Mouse (Mus musculus): ENCODE data around the gene Tenm2. TPM values are rescaled to one million over a fixed set of nuclear protein-coding genes. Genes with fewer than 3 reads are reported as not detected.

The Tenm2 gene
- polyA plus RNA-seq, 1 experiment, result not detected

DNA sequence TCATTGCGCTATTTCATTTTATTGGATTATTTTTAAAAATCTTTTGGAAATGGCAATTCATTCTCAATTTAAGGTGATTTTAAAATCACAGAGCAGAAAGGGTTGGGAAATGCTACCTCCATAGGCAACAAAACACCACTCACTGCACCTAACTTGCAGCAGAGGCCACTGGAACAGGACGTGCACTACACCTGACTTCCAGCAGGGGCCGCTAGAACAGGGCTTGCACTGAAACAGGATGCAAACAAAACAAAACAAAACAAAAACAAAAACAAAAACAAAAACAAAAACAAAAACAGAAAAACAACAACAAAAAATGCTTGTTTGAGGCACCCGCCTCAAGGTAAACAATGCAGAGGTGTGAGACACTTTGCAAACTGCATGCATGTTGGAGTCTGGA is 324.4 kb downstream of the Tenm2 start:
- no peak for TF ChIP-seq POLR2A (IDR thresholded peaks at IDR 0.05; ENCODE audit: borderline replicate concordance, control insufficient read depth, low read depth, low read length)
- TF ChIP-seq CTCF (IDR thresholded peaks at IDR 0.05; ENCODE audit: control insufficient read depth, insufficient read depth, low read length), result peak; percentile 25; the same call in 1 of the 2 replicates
- Histone ChIP-seq H3K27ac (ENCODE audit: control insufficient read depth, insufficient read depth, low read depth, low read length, poor library complexity) (no peak overlapping the region), H3K4me3 (replicated peaks; ENCODE audit: control insufficient read depth, low read depth, low read length) (no peak overlapping the region), H3K4me1 (ENCODE audit: control insufficient read depth, insufficient read depth, low read length) (no peaks in the 10 kb centered on the region)
- 70% methylated on average over 4 of the region's 4 CpGs for WGBS

DNA sequence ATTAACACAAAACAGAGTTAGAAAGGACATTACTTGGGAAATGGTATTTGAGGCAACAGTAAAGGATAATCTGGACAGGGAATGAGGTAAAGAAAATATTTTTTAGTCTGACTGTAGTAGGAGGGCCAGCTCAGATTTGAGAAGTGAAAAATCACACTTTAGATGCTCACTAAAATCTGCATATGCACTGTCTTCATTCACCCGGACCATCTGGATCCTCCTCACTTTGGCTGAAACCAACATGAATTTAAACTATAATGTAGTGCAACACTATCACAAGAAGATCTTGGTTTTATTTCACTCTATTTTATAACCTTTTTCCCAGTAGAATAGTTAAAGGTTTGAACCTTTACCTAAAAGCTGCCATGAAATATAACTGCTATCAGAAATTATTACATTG is 326.7 kb downstream of the Tenm2 start:
- TF ChIP-seq POLR2A (IDR thresholded peaks at IDR 0.05; ENCODE audit: borderline replicate concordance, control insufficient read depth, low read depth, low read length) (no peak), CTCF (IDR thresholded peaks at IDR 0.05; ENCODE audit: control insufficient read depth, insufficient read depth, low read length) (no peak)
- 84% methylated on average over 1 of the region's 1 CpGs for whole genome bisulfite sequencing
- H3K27ac ChIP-seq (ENCODE audit: control insufficient read depth, insufficient read depth, low read depth, low read length, poor library complexity), result no peak overlapping the region
- H3K4me3 ChIP-seq (replicated peaks; ENCODE audit: control insufficient read depth, low read depth, low read length), result no peak overlapping the region
- no peaks in the 10 kb centered on the region for H3K4me1 ChIP-seq (ENCODE audit: control insufficient read depth, insufficient read depth, low read length)

DNA sequence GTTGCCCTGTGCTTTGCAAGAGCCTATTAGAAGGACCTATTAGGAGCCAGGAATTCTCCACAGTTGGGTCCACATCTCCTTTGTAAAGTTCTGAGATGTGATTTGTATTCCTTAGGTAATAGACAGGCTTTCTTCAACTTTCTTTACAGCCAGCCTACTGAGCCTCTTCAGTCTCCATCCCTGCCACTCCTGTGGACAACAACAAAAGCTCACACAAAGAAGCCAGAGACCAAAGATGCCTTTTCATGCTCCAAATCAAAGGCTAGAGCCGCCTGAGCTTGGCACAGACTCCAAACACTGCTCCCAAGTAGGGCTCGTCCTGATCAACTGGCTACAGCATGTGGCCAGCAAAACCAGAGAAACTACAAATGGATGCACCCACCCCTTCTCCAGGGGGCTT is 333.5 kb downstream of the Tenm2 start:
- no peak overlapping the region for H3K27ac ChIP-seq (ENCODE audit: control insufficient read depth, insufficient read depth, low read depth, low read length, poor library complexity)
- H3K4me1 ChIP-seq (ENCODE audit: control insufficient read depth, insufficient read depth, low read length), result no peaks in the 10 kb centered on the region
- 31% methylated on average over 2 of the region's 2 CpGs for WGBS
- H3K4me3 ChIP-seq (replicated peaks; ENCODE audit: control insufficient read depth, low read depth, low read length), result no peak overlapping the region
- TF ChIP-seq CTCF (IDR thresholded peaks at IDR 0.05; ENCODE audit: control insufficient read depth, insufficient read depth, low read length) (no peak), POLR2A (IDR thresholded peaks at IDR 0.05; ENCODE audit: borderline replicate concordance, control insufficient read depth, low read depth, low read length) (no peak)

DNA sequence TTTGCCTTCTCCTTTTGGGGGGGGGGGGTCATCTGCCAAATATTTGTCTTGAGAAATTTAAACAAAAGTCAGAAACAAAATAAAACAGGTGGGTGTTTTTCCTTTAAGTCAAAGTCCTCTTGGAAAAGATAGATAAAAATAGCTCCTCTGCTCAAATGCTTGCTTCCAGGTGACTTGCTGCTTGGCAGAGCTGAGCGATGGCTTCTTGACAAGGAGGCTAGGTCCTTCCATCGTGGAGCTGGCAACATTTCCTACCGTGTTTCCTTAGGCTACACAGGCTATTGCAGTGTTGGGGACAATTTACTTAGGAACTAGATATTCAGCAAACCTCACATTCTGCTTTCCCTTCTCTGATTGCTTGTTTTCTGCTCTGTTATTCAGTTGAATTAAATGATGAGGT is 342.7 kb downstream of the Tenm2 start:
- no peak overlapping the region for H3K27ac ChIP-seq (ENCODE audit: control insufficient read depth, insufficient read depth, low read depth, low read length, poor library complexity)
- no peaks in the 10 kb centered on the region for H3K4me1 ChIP-seq (ENCODE audit: control insufficient read depth, insufficient read depth, low read length)
- TF ChIP-seq CTCF (IDR thresholded peaks at IDR 0.05; ENCODE audit: control insufficient read depth, insufficient read depth, low read length) (no peak), POLR2A (IDR thresholded peaks at IDR 0.05; ENCODE audit: borderline replicate concordance, control insufficient read depth, low read depth, low read length) (no peak)
- WGBS, result 73% methylated on average over 3 of the region's 3 CpGs
- no peak overlapping the region for H3K4me3 ChIP-seq (replicated peaks; ENCODE audit: control insufficient read depth, low read depth, low read length)

DNA sequence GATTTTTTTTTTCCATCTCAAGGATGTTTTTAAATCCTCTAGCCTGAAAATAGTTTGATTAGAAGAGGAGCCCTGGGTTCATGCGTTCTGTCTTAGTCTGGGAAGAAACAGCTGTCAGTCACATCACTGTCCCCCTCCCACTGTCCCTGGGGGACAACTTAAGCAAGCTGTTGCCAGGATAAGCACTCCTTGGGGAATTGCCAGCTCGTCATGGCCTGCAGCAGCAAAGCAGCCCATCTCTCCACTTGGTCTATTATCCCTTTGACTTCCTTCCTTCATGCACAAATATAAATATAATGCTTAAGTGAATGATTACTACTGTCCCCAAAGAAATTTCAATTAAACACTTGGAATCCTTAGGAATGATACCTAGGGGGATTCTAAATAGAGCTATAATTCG is 344.7 kb downstream of the Tenm2 start:
- Histone ChIP-seq H3K27ac (ENCODE audit: control insufficient read depth, insufficient read depth, low read depth, low read length, poor library complexity) (no peak overlapping the region), H3K4me1 (ENCODE audit: control insufficient read depth, insufficient read depth, low read length) (no peaks in the 10 kb centered on the region), H3K4me3 (replicated peaks; ENCODE audit: control insufficient read depth, low read depth, low read length) (no peak overlapping the region)
- WGBS, result 35% methylated on average over 3 of the region's 3 CpGs
- no peak for TF ChIP-seq CTCF (IDR thresholded peaks at IDR 0.05; ENCODE audit: control insufficient read depth, insufficient read depth, low read length)
- TF ChIP-seq POLR2A (IDR thresholded peaks at IDR 0.05; ENCODE audit: borderline replicate concordance, control insufficient read depth, low read depth, low read length), result no peak

- 64% methylated on average over 7 of the region's 7 CpGs for WGBS
- no peak overlapping the region for H3K27ac ChIP-seq (ENCODE audit: control insufficient read depth, insufficient read depth, low read depth, low read length, poor library complexity)
- TF ChIP-seq CTCF (IDR thresholded peaks at IDR 0.05; ENCODE audit: control insufficient read depth, insufficient read depth, low read length) (no peak), POLR2A (IDR thresholded peaks at IDR 0.05; ENCODE audit: borderline replicate concordance, control insufficient read depth, low read depth, low read length) (no peak)
- no peaks in the 10 kb centered on the region for H3K4me1 ChIP-seq (ENCODE audit: control insufficient read depth, insufficient read depth, low read length)
- H3K4me3 ChIP-seq (replicated peaks; ENCODE audit: control insufficient read depth, low read depth, low read length), result no peak overlapping the region
Measured at GRCm38 (mm10) chr11:36887490-36887889, 348.3 kb downstream of the Tenm2 start.

DNA sequence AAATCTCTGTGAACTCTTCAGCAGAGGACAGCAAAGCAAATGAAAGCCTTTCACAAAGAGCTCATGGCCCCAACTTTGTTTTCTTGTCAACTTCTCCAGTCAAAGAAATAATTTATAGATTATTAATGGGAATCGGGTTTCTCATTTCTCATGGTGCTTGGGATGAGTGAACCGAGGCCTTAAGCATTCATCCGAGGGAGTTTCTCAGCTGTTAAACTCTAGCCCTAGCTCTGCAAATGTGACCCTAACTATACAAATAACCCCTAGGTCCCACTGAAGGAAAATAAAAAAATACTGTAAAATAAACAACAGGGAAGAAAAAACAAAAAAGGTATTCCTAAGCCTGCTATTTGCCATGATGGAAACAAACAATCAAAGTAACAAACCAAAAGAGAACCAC is 349.6 kb downstream of the Tenm2 start:
- WGBS, result 76% methylated on average over 3 of the region's 3 CpGs
- Histone ChIP-seq H3K4me1 (ENCODE audit: control insufficient read depth, insufficient read depth, low read length) (no peaks in the 10 kb centered on the region), H3K4me3 (replicated peaks; ENCODE audit: control insufficient read depth, low read depth, low read length) (no peak overlapping the region), H3K27ac (ENCODE audit: control insufficient read depth, insufficient read depth, low read depth, low read length, poor library complexity) (no peak overlapping the region)
- TF ChIP-seq CTCF (IDR thresholded peaks at IDR 0.05; ENCODE audit: control insufficient read depth, insufficient read depth, low read length) (no peak), POLR2A (IDR thresholded peaks at IDR 0.05; ENCODE audit: borderline replicate concordance, control insufficient read depth, low read depth, low read length) (no peak)

DNA sequence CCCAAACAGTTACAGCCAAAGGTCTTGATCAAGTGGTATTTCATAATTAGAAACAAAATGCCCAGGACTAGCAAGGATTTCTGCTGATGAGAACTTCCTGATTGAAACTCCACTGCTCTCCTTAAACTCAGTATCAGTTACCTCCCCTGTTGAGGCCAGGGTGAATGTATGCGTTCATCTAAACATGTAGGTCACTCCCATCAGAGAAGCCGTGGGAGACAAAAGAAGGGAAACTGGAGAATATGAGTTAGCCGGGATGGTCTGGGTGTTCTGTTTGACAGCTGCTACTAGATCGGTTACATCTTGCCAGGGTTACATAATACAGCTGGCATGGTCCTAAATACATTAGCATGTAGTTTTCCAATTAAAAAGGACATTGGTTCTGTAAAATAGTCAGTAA is 362.8 kb downstream of the Tenm2 start:
- H3K4me1 ChIP-seq (ENCODE audit: control insufficient read depth, insufficient read depth, low read length), result no peaks in the 10 kb centered on the region
- WGBS, result 81% methylated on average over 4 of the region's 4 CpGs
- no peak overlapping the region for H3K4me3 ChIP-seq (replicated peaks; ENCODE audit: control insufficient read depth, low read depth, low read length)
- TF ChIP-seq CTCF (IDR thresholded peaks at IDR 0.05; ENCODE audit: control insufficient read depth, insufficient read depth, low read length), result no peak
- no peak for TF ChIP-seq POLR2A (IDR thresholded peaks at IDR 0.05; ENCODE audit: borderline replicate concordance, control insufficient read depth, low read depth, low read length)
- no peak overlapping the region for H3K27ac ChIP-seq (ENCODE audit: control insufficient read depth, insufficient read depth, low read depth, low read length, poor library complexity)

DNA sequence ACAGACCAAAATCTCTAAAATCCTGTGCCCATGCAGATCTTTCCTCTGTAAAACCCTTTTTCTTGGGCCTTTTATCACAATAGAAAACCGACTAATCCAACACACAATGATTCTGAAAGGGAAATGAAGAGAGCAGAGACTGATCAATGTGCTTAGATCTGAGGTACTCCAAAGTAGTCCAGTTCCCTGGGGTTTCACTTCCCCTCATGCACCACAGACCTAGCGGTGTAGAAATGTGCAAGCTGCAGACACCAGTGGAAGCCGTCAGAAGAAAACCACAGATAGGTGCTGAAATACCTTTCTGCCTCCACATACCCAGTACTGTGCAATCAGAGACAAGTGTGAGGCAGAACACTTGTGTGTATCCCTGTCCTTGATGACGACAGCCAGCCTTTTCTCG is 365.2 kb downstream of the Tenm2 start:
- no peak overlapping the region for H3K27ac ChIP-seq (ENCODE audit: control insufficient read depth, insufficient read depth, low read depth, low read length, poor library complexity)
- H3K4me1 ChIP-seq (ENCODE audit: control insufficient read depth, insufficient read depth, low read length), result no peaks in the 10 kb centered on the region
- 52% methylated on average over 5 of the region's 5 CpGs for WGBS
- TF ChIP-seq POLR2A (IDR thresholded peaks at IDR 0.05; ENCODE audit: borderline replicate concordance, control insufficient read depth, low read depth, low read length) (no peak), CTCF (IDR thresholded peaks at IDR 0.05; ENCODE audit: control insufficient read depth, insufficient read depth, low read length) (no peak)
- no peak overlapping the region for H3K4me3 ChIP-seq (replicated peaks; ENCODE audit: control insufficient read depth, low read depth, low read length)

Measured in bone marrow, adult 2 months (tissue).